Mouse (Mus musculus): ENCODE results near the gene Spata21.

- TF ChIP-seq GATA1 (IDR thresholded peaks at IDR 0.05; ENCODE audit: low read length): no peak
- no peak for TF ChIP-seq TAL1 (IDR thresholded peaks at IDR 0.05; ENCODE audit: low read length)
Observed at GRCm38 (mm10) chr4:141044816-141045215, 43.3 kb upstream of the Spata21 start.

Data from erythroblast, embryonic 14.5 days (primary cell).